Mouse (Mus musculus) heart, postnatal 36 days (tissue): ENCODE data around the gene Tbxas1. TPM values are rescaled to one million over a fixed set of nuclear protein-coding genes. Genes with fewer than 3 reads are reported as not detected.

ENCODE experiments used
- DNase-seq, 2 experiments: peaks; one replicate each; pipeline ENCODE4 v3.0.0; 2021 to 2022
- intact Hi-C: fragments of 180-260 bp; cut with DNase I; formaldehyde crosslinking; loops from one replicate; pipeline ENCODE4 v1.15.1; 2025
- total RNA-seq, 2 experiments: library from RNA; stranded (reverse); gene quantifications; 2 replicates each; pipeline ENCODE4 v1.2.3; 2021

Tbxas1 gene
- total RNA-seq, 2 experiments from 2014 or later: 2.1 TPM

DNA sequence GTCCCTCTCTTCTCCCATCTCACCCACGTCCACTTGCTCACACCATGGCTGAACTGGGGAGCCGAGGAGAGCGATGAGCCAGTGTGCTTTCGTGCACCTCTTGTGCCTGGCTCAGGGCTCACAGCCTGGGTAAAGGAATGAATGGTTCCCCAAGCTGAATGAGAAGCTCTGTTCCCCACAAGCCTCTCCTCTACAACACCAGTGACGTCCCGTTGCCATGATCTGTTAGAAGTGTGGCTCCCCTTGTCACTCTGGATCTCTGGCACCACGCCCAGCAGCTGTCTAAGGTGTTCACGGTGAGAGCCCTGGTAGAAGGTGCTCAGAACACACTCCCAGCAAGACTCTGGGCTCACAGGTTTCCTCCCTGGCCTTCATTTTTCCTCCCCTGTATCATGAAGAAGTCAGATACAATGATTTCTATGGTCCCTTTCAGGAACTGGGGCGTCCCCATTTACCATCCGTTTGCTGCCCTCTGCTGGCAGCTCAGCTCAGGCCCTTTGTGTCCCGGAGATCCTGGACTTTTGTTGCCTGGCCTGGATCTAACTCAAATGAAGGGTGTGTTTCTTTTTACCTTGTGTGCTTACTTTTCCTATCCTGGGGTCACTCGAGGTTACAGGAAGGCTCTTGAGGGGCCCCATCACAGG, 191.9 kb downstream of the Tbxas1 start:
- intact Hi-C loops: loop anchor here (1.0 to 5.0 kb wide), 4 partner anchors 156 to 415 kb away; no protein-coding TSS in a partner anchor

DNA sequence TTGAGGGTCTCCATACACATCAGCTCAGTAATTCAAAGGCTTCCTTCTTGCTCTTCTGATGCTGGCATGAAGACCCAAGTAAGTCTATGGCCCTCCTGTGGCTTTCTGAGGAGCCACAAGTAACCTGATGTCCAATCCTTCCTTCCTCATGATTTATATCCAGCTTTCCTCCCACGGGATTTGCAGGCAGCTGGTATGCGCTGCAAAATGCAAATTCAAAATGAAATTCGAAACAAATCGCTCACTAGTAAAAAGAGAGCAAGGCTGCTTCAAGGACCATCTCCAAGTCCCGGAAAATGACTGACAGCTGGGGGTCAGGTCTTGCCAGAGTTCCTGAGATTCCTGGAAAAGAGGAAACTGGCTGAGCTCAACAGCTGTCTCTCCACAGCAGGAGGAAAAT, 197.5 kb downstream of the Tbxas1 start:
- no peak for DNase-seq
- intact Hi-C loops: no loop called here

More for the DNA sequence above, 191.9 kb downstream of the Tbxas1 start:
- DNase-seq: peak; percentile 75 to 83

DNA sequence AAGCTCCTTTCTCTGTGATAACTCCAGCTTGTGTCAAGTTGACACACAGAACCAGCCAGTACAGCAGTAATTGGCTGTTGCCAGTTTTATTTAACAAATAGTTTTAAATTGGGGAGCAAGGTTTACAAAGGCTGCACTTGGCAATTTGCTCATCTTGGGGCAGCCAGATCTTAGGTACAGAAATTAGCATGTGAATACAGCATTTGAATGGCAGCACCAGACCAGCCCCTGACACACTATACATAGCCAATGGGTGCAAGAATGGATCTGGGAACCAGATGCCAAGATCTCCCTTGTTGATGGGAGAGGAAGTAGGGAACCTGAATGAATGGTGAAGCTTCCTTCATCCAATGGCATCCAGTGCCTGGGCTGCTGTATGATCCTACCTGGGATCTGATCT, 199.0 kb downstream of the Tbxas1 start:
- DNase-seq: no peak
- intact Hi-C loops: no loop called here

DNA sequence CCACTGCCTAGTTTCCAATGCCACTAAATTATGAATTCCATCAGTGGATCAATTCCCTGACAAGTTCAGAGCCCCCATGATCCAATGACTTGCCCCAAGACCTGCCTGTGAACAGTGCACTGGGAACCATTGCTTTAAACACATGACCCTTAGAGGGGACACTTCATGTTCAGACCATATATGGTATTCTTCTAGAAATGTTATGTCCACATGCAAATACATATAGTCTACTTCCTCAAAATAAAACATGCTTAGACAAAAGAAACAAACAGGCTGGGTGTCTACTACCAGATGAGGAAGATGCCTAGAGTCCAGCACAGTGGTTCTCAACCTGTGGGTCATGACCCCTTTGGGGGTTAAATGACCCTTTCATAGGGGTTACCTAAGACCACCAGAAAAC, 201.3 kb downstream of the Tbxas1 start:
- intact Hi-C loops: no loop called here
- no peak for DNase-seq

DNA sequence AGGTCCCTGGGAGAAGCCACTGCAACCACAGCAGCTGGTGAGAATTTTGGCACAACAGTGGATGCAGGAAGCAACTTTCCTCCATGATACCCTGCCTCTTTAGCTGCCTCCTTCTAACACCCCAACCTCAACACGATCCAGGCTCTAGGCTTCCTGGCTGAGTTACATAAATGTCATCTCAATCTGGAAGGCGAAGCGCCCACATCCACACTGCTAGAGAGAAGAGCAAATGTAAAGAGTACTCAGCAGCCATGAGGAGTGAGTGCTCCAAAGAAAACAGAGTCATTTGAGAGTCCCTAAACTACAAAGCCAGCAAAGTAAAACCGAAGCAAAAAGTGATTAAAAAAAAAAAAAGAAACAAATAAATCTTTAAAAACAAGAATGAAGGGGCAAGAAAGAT, 229.4 kb downstream of the Tbxas1 start:
- intact Hi-C loops: no loop called here
- DNase-seq: no peak

DNA sequence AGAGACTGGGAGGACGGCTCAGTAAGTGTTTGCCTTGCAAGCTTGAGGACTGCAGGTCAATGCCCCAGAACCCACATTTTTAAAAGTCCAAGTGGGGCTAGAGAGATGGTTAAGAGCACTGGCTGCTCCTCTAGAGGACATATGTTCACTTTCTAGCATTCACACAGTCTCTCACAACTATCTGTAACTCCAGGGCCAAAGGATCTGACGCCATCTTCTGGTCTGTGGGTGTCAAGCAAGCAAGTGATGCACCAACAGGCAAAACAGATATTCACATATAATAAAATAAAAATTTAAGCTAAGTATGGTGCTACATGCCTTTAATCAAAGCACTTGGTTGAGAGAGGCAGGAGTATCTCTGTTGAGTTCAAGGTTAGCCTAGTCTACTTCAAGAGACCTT, 231.6 kb downstream of the Tbxas1 start:
- no peak for DNase-seq
- intact Hi-C loops: no loop called here

DNA sequence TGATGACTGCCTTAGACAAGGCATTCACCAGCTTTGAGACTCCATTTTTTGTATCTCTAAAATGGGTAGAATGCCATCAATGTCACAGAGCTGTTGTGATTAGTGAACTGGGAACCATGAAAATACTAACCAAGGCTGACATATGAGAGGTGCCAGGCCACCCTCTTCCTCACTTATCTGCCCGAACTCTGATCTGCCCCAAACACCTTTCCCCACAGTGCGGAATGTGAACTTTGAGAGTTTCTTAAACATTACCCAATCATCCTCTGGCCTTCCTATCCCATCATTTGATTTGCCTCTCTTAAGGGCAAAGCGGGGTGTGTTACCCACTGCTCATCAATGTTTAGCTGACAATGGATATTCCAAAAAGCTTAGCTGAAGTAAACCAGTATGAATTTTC, 237.5 kb downstream of the Tbxas1 start:
- DNase-seq: no peak
- intact Hi-C loops: no loop called here

DNA sequence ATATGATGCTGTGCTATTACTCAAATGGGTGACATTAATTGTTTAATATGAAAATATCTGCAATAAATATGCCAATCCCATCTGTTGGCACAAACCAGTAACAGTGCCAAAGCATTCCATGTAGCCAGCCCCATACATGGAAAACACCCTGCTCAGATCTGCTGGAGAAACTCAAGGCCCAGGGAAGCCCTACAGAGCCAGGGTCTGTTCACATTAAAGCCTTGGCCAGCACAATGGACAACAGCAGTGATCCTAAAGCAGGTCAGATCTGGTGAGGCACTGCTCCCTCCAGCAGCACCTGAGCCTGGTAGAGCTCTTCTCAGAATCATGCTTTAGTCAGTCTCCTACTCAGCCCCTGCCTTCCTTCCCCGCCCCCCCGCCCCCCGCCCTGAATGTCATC, 237.9 kb downstream of the Tbxas1 start:
- intact Hi-C loops: no loop called here
- DNase-seq: no peak

DNA sequence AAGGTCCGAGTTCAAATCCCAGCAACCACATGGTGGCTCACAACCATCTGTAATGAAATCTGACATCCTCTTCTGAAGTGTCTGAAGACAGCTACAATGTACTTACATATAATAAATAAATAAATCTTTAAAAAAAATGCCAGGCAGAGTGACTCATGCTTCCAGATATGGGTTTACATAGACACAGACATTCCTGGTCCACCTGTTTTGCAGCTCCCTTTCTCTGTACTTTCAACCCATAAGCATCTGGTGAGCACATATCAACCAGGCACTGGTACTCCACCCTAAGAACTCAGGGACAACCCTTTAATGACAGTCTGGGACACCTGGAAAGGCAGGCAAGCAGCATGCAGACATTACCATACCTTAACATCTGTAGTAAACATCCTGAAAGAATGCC, 240.2 kb downstream of the Tbxas1 start:
- intact Hi-C loops: no loop called here
- no peak for DNase-seq

DNA sequence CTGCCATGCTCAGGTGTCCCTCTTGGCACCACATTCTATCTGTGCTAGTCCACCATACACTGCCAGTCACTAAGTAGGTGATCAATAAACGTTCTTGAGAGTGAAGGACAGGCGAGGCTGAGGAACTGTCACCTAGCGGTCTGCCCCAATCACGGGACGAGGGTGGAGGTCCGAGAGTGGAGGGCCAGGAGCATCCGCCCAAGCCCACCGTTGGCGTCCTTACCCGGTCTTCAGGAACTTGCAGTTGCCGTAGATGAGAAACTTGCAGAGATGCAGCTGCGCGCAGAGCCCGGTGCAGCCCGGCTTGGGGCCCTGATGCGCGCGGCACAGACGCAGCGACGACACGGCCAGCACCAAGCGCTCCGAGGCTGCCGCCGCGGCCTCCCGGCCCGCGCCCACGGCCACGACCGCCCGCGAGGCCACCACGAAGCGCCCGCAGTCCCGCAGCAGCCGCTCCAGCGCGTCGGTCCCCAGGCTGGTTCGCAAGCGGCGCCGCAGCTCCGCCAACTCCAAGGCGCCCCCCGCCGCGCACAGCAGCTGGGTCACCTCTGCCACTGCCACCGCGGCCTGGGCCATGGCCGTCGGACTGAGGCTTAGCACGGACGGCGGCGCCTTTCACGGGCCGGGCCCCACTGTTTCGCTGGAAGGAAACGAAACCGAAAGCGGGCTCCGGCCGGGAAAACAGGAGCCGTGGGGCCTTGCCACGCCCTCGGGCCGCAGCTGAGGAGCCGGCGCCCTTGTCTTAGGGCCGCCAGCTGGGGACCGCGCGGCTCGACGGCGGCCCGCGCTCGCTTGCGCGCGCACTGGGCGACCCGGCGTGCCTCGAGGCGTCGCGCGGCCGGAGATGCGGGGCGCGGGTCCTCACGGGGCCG, 242.6 kb downstream of the Tbxas1 start, which contains the start of gene Parp12:
Gene Parp12, minus strand, starts transcription at position 766 of the 872 bp plus-strand sequence.
- intact Hi-C loops: loop anchor here (2.0 kb wide), 1 partner anchor 89 kb away; the partner anchor contains the start of gene Kdm7a
- peak; percentile 86 to 89 for DNase-seq

DNA sequence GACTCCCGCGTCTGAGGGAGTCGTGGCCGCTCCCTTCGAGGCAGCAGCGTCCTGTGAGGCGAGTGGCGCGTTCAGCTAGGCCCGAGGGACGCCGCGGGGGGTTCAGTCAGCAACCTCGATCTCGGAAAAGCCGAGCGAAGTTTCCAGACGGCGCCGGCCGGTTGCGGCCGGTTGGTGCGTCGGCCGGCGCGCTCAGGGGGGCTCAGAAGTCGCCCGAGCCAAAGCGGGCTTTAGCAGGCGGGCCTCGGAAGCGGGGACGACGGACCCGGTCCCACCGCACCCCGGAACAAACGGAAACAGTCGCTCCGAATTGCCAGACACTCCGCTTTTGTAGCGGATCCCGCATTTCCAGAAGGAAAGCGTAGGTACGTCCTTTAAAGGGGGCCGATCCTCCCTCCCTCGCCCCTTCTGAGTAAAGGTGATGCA, 243.3 kb downstream of the Tbxas1 start:
- peak in 1 of 2 experiments; percentile 50 for DNase-seq

DNA sequence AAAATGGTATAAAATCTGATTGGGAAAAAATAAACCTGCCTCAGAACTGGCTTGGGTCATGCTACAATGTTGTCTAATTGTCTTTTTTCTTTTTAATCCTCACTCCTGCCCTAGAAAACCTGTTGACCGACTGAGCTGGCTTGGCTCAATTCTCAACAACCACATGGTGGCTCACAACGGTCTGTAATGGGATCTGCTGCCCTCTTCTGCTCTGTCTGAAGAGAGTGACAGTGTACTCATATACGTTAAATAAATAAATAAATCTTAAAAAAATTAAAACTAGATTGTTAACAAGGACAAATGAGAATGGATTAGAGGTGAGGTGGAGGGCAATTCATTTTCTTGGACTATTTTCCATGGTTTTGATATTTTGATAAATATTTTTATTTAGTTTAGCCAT, 245.5 kb downstream of the Tbxas1 start:
- intact Hi-C loops: no loop called here
- no peak for DNase-seq

More for the DNA sequence above, 243.3 kb downstream of the Tbxas1 start:
- intact Hi-C loops: loop anchor here (2.0 kb wide), 1 partner anchor 88 kb away; the partner anchor contains the start of gene Kdm7a

DNA sequence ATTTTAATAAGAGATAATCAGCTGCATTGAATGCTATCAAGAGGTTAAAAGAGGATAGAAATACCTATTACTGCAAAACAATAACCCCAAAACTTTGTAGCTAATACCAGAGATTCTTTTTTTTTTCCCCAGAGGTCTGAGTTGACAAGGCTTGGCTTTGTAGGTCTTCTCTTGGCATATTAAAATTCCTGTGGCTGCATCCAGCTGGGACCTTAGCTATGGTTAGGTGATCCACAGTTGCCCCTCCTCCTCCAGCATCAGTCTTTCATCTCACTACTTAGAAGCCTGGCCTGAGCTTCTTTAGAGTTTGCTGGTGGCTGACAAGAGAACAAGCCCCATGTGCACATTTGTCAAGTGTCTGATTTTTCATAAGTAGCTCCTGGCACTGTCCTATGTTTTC, 249.5 kb downstream of the Tbxas1 start:
- intact Hi-C loops: no loop called here

DNA sequence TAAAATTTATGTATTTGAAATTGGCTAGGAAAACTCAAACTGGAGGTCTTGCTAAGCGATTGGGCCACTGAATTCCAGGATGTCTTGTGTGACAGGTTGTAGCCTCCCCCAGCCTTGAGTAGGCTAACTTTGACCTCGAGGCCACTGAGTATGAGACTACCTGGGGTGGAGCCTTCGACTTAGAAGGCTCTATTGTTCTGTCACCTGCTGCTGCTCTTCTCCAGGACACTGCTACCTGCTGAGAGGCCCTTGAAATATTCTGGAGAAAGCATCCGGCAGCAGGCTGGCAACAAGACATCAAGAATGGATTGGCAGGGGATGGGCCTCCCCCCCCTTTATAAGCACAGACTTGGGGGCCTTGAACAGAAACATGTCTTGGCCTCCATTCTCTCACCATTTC, 256.3 kb downstream of the Tbxas1 start:
- intact Hi-C loops: no loop called here
- DNase-seq: no peak

More for the DNA sequence above, 249.5 kb downstream of the Tbxas1 start:
- no peak for DNase-seq

DNA sequence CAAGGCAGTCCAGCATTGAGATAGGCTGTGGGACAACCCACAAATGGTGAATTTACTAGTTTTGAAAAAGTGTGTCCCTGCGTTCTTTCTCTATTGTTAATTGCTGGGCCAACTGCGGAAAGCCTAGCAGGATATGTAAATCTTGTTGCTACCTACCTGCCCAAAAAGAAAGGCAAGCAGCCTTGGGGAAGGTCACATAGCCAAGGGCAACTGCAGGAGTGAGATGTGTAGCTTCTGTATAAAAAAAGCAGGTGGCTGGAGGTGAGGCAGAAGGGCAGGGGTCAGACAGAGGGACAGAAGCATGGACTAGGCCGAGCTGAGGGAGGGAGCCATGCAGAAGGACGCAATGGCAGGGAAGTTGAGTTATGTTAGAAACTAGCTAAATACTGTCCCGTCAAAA, 257.4 kb downstream of the Tbxas1 start:
- no peak for DNase-seq
- intact Hi-C loops: no loop called here

Other genes with a start within 250 kb of the Tbxas1 start
- under 1 TPM; 0.33 to 0.51 TPM for gene Klrg2, start 238.2 kb upstream of the Tbxas1 start, total RNA-seq
- gene Clec2l, start 212.3 kb upstream of the Tbxas1 start, total RNA-seq: 1 to 10 TPM; 1.5 to 1.7 TPM
- gene Hipk2, start 761 bp downstream of the Tbxas1 start, total RNA-seq: 100 to 1,000 TPM in 1 of 2 experiments, 10 to 100 TPM in 1; 92.1 to 101 TPM
- 10 to 100 TPM; 10.7 to 11.5 TPM for gene Parp12, start 242.9 kb downstream of the Tbxas1 start, total RNA-seq